Mouse (Mus musculus) liver, embryonic 11.5 days (tissue): ENCODE measurements at regions not wholly inside any gene's neighbourhood (a gene's known extent, or its start where the extent isn't known, plus 50 kb on each side); places are given as distances from the start of the nearest gene placed in this dataset.

Source experiments
- ATAC-seq: fragments of 200-750 bp; cut with Nextera tagmentation; replicated peaks from 2 replicates; pipeline ENCODE4 v1.8.0; 2017; ENCODE audit warnings: moderate number of reproducible peaks, mild to moderate bottlenecking, moderate TSS enrichment, moderate library complexity; ENCODE audit not compliant: low FRiP score
- DNase-seq: peaks from one replicate; pipeline ENCODE4 v3.0.0-alpha.2; 2017; ENCODE audit warnings: low spot score
- H3K27ac ChIP-seq: fragments of 300-500 bp; sonication (generic); 2 replicates; pipeline ENCODE4 v1.5.1; 2014; ENCODE audit warnings: mild to moderate bottlenecking, low read depth, low read length, control low read depth
- H3K27me3 ChIP-seq: fragments of 300-500 bp; sonication (generic); replicated peaks from 2 replicates; pipeline ENCODE4 v1.6.1; 2014; ENCODE audit warnings: low read length, mixed read lengths; ENCODE audit not compliant: control insufficient read depth, insufficient read depth
- H3K36me3 ChIP-seq: fragments of 300-500 bp; sonication (generic); 2 replicates; pipeline ENCODE4 v1.6.1; 2014; ENCODE audit warnings: mild to moderate bottlenecking, low read length, moderate library complexity, mixed read lengths; ENCODE audit not compliant: control insufficient read depth, insufficient read depth
- H3K4me1 ChIP-seq: fragments of 300-500 bp; sonication (generic); replicated peaks from 2 replicates; pipeline ENCODE4 v1.6.1; 2014; ENCODE audit warnings: low read length, mixed read lengths; ENCODE audit not compliant: control insufficient read depth, insufficient read depth
- H3K4me2 ChIP-seq: fragments of 300-500 bp; sonication (generic); 2 replicates; pipeline ENCODE4 v1.6.1; 2014; ENCODE audit warnings: mild to moderate bottlenecking, control low read depth, moderate library complexity
- H3K4me3 ChIP-seq: fragments of 300-500 bp; sonication (generic); 2 replicates; pipeline ENCODE4 v1.5.1; 2014; ENCODE audit warnings: low read depth, low read length, control low read depth
- H3K9ac ChIP-seq: fragments of 300-500 bp; sonication (generic); 2 replicates; pipeline ENCODE4 v1.6.1; 2014; ENCODE audit warnings: low read depth, low read length, control low read depth
- H3K9me3 ChIP-seq: fragments of 300-500 bp; sonication (generic); 2 replicates; pipeline ENCODE4 v1.6.1; 2016; ENCODE audit warnings: low read length, inconsistent platforms, mixed read lengths; ENCODE audit not compliant: control insufficient read depth
- WGBS: fragments of 180-500 bp; shearing (Covaris S2); extraction: QIAGEN DNeasy Blood & Tissue Kit; methylation state at CpG from one replicate; pipeline ENCODE4 v1.1.7; 2014; 5-methylcytosine and 5-hydroxymethylcytosine counted together

- Histone ChIP-seq H3K27me3 (no peaks in the 10 kb centered on the region), H3K4me2 (no peak overlapping the region), H3K9me3 (no peaks in the 10 kb centered on the region), H3K27ac (no peak overlapping the region), H3K9ac (no peak overlapping the region), H3K36me3 (no peaks in the 10 kb centered on the region), H3K4me3 (no peak overlapping the region), H3K4me1 (peaks cover 5% of the 10 kb centered on the region; the same call in 1 of the 2 replicates)
- DNase-seq = no peak
- no peak for ATAC-seq
- 67% methylated on average over 5 of the region's 5 CpGs for WGBS
These were observed 212.3 kb upstream of the Ankrd55 start for GRCm38 (mm10) chr13:112075847-112076479.

GRCm38 (mm10) chr13:112078088-112078487 is 210.2 kb upstream of the Ankrd55 start:
- H3K36me3 ChIP-seq = no peaks in the 10 kb centered on the region
- DNase-seq (no peak), ATAC-seq (no peak)
- H3K4me2 ChIP-seq = no peak overlapping the region
- H3K27ac ChIP-seq = no peak overlapping the region
- H3K27me3 ChIP-seq = no peaks in the 10 kb centered on the region
- peaks cover 5% of the 10 kb centered on the region; the same call in 1 of the 2 replicates for H3K4me1 ChIP-seq
- no peaks in the 10 kb centered on the region for H3K9me3 ChIP-seq
- no peak overlapping the region for H3K9ac ChIP-seq
- no peak overlapping the region for H3K4me3 ChIP-seq
- WGBS = 70% methylated on average over 5 of the region's 5 CpGs

- DNase-seq = no peak
- 75% methylated on average over 3 of the region's 3 CpGs for WGBS
- no peaks in the 10 kb centered on the region for H3K27me3 ChIP-seq
These were observed 206.3 kb upstream of the Ankrd55 start for GRCm38 (mm10) chr13:112081935-112082334.

GRCm38 (mm10) chr13:112084484-112085278 is 203.6 kb upstream of the Ankrd55 start:
- Histone ChIP-seq H3K27ac (no peak overlapping the region), H3K4me1 (peaks cover 7% of the 10 kb centered on the region; the same call in 1 of the 2 replicates), H3K36me3 (no peaks in the 10 kb centered on the region), H3K4me3 (no peak overlapping the region), H3K27me3 (no peaks in the 10 kb centered on the region), H3K9me3 (no peaks in the 10 kb centered on the region), H3K4me2 (0 out of 2 replicates have a peak overlapping the region, but pooled peaks have one; percentile 6), H3K9ac (no peak overlapping the region)
- ATAC-seq (no peak), DNase-seq (no peak)
- 39% methylated on average over 15 of the region's 15 CpGs for WGBS

More at GRCm38 (mm10) chr13:112081935-112082334, 206.3 kb upstream of the Ankrd55 start:
- no peak overlapping the region for H3K4me2 ChIP-seq
- no peaks in the 10 kb centered on the region for H3K9me3 ChIP-seq
- H3K4me1 ChIP-seq = no peaks in the 10 kb centered on the region
- H3K36me3 ChIP-seq = no peaks in the 10 kb centered on the region
- ATAC-seq = no peak
- no peak overlapping the region for H3K27ac ChIP-seq
- no peak overlapping the region for H3K4me3 ChIP-seq
- no peak overlapping the region for H3K9ac ChIP-seq

GRCm38 (mm10) chr13:112088312-112088771 is 199.9 kb upstream of the Ankrd55 start:
- no peak for DNase-seq
- no peaks in the 10 kb centered on the region for H3K27me3 ChIP-seq

GRCm38 (mm10) chr13:112090737-112091136 is 197.5 kb upstream of the Ankrd55 start:
- DNase-seq (no peak), ATAC-seq (no peak)
- Histone ChIP-seq H3K36me3 (no peaks in the 10 kb centered on the region), H3K9ac (no peak overlapping the region), H3K9me3 (no peaks in the 10 kb centered on the region), H3K27me3 (no peaks in the 10 kb centered on the region), H3K4me1 (peaks cover 7% of the 10 kb centered on the region; the same call in 1 of the 2 replicates), H3K4me3 (no peak overlapping the region), H3K27ac (no peak overlapping the region; the same call in 1 of the 2 replicates), H3K4me2 (no peak overlapping the region)
- WGBS = 61% methylated on average over 8 of the region's 8 CpGs

More at GRCm38 (mm10) chr13:112088312-112088771, 199.9 kb upstream of the Ankrd55 start:
- ATAC-seq = peak; percentile 74
- WGBS = 16% methylated on average over 5 of the region's 5 CpGs
- H3K9ac ChIP-seq = no peak overlapping the region
- no peaks in the 10 kb centered on the region for H3K9me3 ChIP-seq
- H3K36me3 ChIP-seq = no peaks in the 10 kb centered on the region
- H3K4me2 ChIP-seq = no peak overlapping the region
- H3K4me1 ChIP-seq = peaks cover 7% of the 10 kb centered on the region; the same call in 1 of the 2 replicates
- H3K27ac ChIP-seq = peak overlapping the region; percentile 21; the same call in 1 of the 2 replicates
- H3K4me3 ChIP-seq = no peak overlapping the region

GRCm38 (mm10) chr13:112095595-112096139 is 192.6 kb upstream of the Ankrd55 start:
- Histone ChIP-seq H3K36me3 (no peaks in the 10 kb centered on the region), H3K27me3 (peaks cover 5% of the 10 kb centered on the region; the same call in 1 of the 2 replicates), H3K9me3 (no peaks in the 10 kb centered on the region), H3K9ac (no peak overlapping the region), H3K4me2 (no peak overlapping the region), H3K27ac (no peak overlapping the region), H3K4me3 (no peak overlapping the region), H3K4me1 (0 out of 2 replicates have a peak, but pooled peaks cover 2% of the 10 kb centered on the region)
- ATAC-seq (no peak), DNase-seq (no peak)
- 69% methylated on average over 10 of the region's 10 CpGs for WGBS

- H3K4me1 ChIP-seq = peaks cover 9% of the 10 kb centered on the region; the same call in 1 of the 2 replicates
- no peaks in the 10 kb centered on the region for H3K36me3 ChIP-seq
- H3K27ac ChIP-seq = no peak overlapping the region
- H3K9ac ChIP-seq = peak overlapping the region; percentile 1; the same call in 1 of the 2 replicates
- H3K4me2 ChIP-seq = peak overlapping the region; percentile 72
- H3K4me3 ChIP-seq = peak overlapping the region; percentile 44
- ATAC-seq (no peak), DNase-seq (no peak)
- H3K9me3 ChIP-seq = no peaks in the 10 kb centered on the region
- peaks cover 12% of the 10 kb centered on the region for H3K27me3 ChIP-seq
- WGBS = 44% methylated on average over 7 of the region's 7 CpGs
These were observed 188.2 kb upstream of the Ankrd55 start for GRCm38 (mm10) chr13:112099953-112100591.
